Mouse (Mus musculus): ENCODE measurements around the gene Rxrg.

Gene Rxrg

DNA sequence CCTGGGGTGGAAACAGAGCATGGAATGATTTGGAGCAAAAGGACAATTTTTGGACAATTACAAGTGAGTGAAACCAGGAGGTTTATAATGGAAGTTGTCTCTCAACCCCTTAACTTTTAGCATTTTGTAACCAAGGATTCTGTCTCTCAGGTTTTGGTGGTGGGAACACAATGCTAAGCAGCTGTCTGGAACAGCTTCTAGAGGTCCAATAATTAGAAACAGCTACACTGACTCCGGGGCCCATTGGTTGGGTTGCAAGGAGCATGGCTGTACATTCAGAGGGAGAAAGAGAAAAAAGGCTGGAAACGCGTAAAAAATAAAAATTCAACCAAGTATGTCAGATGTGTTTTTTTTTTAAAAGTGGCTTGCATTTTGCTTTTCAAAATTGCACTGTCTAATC, 50.5 kb downstream of the Rxrg start:
- DNase-seq (ENCODE audit: low spot score): no peak

DNA sequence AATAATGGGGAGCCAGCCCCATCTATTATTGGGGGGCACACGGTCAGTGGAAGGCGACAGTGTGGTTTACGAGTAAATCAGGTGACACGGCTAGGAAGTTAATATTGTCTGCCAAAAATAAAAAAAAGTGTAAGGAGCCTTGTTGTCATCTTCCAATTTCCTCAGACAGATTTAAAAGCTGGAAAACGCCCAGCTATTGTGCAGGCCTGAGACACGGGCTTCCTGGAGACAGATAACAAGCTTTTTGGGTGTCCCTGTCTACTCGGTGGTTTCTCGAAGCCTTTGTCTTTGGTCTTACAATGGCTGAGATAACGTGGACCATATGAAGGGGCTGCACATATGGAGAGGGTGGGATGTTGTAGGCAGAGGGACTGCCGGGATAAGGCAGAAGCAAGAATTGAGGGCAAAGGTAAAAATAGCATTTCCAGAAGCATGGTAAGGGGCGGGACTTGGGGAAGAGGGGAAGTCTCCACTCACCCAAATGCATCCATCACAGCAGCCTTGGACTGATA, 51.0 kb downstream of the Rxrg start:
- DNase-seq (ENCODE audit: low spot score): no peak

DNA sequence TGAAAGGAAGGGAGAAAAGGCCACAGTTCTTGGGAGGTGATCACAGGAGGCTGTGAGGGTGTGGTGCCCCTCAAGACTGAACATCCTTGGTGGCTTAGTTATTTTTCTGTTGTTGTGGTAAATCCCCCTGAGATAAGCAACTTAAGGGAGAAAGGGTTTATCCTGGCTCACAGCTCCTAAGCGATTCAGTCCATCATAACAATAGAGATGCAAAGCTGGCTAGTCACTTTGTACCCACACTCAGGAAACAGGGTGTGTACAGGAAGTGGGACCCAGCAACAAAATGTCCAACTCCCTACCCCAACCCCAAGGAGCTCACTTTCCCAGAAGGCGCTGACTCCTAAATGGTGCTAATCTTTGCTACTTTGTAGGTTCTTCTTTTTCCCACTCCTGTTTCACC, 54.2 kb downstream of the Rxrg start:
- DNase-seq (ENCODE audit: low spot score): no peak

DNA sequence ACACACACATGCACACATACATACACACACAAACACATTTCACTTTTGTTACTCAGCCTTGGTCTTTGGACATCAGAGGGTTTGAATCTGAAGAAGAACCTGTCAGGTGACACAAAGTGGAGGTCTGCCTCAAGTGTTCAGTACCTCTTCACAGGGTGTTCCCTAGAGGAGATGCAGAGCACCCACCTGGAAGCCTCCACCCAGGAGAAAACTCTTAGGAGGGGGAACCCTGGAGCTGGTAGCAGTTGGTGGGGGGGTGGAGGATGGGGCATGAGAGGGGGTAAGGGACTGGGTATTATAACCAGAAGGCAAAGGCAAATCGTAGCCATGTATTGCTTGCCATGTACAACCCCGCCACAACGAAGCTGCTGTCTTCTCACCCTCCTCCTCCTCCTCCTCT, 60.9 kb downstream of the Rxrg start:
- DNase-seq (ENCODE audit: low spot score): no peak

DNA sequence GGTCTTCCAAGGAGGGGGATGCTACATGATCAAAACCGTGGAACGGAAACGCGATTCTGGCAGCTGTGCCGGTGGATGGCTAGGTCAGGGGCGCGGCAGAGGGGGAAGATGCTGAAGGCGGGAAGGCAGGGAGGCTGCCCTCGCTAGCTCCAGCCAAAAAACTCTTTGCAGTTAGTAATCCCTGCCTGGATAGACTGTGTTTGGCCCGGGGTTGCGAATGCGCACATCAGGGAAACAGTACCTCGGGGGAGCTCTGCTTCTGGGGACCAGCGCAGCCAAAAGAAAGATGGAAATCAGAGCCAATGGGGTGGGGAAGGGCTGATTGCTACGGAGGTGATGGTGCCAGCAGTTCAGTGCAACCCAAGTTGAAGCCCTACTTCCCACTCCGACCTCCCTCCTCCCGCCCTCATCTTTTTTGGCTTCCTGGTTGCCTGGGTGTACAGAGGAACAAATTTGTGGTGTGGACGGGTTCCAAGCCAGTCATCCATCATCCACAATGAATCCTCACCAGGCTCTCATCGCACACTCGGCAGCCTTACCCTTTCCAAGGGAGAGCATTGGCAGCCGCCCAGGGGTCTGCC, 62.4 kb downstream of the Rxrg start:
- no peak for DNase-seq (ENCODE audit: low spot score)

DNA sequence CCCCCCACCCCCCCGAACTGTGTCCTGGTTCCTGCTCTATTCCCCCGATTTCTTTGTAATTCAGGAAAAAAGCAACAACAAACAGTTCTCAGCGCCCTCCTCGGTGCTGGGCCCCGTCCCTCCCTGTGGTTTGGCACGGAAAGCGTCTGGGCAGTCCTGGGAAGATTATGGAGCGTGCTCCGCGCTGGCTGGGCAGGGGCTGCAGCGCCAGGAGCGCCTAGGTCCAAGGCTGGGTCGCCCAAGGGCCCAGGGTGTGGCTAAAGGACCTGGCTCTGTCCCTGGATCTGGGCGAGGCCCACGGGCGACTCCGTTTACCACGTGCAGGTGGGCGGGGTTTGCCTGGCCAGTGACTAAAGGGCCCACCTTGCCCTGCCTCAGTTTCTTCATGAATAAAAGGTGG, 62.9 kb downstream of the Rxrg start:
- no peak for DNase-seq (ENCODE audit: low spot score)

DNA sequence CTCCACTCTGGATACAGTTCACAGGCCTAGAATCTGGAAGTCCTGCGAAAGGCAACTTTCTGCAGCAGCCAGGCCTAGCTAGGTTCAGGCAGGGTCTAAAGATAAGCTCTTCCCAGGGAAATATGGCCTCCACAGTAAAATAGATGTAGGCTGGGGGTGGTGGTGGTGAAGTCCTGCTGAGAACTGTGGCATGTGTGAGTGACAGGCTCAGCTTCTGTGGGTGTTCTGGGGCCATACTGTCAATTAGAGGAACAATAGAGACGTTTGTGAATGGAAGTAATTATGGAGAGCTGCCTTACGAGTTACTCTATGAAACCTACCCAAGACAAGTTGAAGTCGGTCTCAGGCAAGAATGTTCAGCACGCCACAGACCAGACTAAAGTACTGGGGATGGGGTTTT, 65.0 kb downstream of the Rxrg start:
- DNase-seq (ENCODE audit: low spot score): no peak

DNA sequence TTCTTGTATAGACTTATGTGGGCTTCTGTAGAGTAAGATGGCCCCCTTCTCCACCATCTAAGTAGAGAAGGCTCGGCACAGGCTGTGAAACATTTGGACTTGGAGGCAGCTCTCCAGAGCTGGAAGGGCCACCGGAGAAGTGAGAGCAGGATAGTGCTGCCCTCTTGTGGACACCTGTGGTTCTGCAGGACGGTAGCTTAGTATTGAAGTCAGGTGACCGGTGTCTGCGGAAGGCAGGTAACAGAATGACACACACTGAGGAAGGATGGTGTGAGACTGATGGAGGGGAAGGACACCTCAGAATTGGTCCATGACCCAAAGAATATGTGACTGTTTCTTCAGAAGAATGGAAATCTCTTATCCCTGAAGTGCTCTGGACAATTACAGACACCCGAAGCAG, 71.6 kb downstream of the Rxrg start:
- DNase-seq (ENCODE audit: low spot score): no peak

DNA sequence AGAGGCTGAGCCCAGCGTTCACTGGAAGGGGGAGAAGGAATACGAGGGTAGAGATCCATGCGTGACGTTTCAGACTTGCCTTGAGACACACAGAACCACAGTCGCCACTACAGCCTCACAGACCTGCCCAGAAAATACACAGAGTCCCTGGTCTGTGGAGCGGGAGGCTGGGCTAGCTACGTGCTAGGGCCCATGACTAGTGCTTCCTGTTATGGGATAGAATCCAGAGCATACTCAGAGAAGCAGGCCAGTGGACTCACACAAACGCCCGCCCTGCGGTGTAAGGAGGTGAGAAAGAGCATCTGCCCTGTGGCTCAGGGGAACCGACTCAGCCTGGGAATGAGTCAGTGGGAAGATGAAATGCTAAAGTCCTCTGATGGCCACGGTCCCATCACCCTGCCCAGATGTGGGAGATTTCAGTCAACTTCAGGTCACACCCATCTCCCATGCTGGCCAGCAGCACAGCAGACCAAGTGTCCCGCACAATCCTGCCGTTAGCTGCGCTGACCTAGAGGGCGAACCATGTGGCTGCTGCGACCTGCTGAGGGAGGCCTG, 74.3 kb downstream of the Rxrg start:
- DNase-seq (ENCODE audit: low spot score): no peak

DNA sequence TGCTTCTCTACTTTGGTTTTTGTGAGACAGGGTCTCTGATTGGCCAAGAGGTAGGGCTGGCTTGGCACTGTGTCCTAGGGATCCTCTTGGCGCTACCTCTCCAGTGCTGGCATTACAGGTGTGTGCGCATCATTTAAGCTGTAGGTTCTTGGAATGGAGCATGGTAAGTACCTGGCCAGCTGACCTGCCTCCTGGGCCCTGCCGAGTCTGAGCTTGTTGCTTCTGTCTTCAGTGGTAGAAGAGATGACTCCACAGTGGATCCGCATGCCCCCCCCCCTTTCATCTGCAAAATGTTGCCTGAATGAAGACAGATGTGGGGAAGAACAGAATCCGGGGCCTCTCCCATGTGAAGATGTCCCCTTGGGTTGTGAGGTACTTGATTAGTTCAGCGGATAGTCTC, 80.9 kb downstream of the Rxrg start:
- no peak for DNase-seq (ENCODE audit: low spot score)

DNA sequence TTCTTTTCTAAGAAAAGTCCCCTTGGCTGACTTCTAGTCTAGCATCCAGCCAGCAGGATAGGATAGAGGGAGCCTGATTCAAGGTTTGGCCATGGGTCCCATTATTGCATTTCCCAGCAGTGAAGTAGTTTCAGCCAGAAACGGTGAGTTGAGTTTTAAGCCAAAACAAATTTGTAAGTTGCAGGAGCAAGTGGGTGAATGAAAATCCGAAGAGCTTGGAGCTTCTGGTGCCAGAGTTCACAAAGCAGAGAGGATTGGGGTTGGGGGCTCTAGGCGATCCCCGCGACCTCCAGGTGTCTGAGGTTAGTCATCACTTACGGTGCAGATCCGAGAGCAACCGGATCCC, 89.8 kb downstream of the Rxrg start:
- no peak for DNase-seq (ENCODE audit: low spot score)

DNA sequence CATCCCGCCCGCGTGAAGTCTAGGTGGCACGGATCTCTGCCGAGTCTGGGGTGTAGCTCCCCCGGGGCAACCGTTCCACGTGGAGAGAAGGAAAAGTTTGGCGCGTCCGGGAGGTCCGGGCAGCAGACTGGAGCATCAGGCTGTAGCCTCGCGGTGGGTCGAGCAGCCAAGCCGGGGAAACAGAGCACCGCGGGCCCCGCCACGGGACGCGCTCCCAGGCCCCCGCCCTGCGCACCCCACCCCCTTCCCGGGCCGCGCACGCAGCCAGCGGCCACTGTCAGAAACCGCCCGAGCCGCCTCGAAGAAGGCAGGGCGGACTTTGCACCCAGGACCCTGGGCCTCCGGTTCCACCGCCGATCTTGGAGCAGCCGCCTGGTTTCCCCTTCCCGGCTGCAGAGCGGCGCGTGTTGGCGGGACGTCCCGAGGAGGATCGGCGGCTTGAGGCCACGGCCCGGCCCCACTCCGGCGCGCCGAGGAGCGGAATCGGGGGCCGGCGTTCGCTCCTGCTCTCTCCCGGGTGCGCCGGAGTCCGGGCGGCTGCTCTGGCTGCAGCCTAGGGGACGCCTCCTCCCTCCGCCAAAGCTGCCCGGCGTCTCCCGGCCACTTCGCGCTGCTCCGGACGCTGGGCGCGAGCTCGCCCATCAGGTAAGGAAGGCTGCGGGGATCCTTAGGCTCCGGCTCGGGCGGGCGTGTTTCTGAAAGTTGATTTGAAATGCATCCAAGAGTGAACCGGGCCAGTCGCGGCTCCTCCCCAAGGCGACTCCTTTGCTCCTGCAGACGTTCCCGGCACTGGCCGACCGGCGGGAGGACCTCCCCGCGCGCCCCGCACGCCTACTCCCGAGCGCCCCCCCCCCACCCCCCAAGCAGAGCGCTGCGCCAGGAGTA, 90.4 kb downstream of the Rxrg start:
- DNase-seq (ENCODE audit: low spot score): no peak

DNA sequence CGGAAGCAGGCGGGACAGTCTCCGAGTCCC, 90.9 kb downstream of the Rxrg start, which contains the start of gene Lmx1a:
Lmx1a (plus strand) TSS at position 6 of the 30 bp plus-strand sequence.
- no peak for DNase-seq (ENCODE audit: low spot score)

Data from urinary bladder, postnatal 10 days (tissue).